Mouse (Mus musculus) intestine, embryonic 14.5 days (tissue): ENCODE data around the gene Dhrs13. TPM values are rescaled to one million over a fixed set of nuclear protein-coding genes. Genes with fewer than 3 reads are reported as not detected.
A peak's percentile ranks its signal among the peaks of the same experiment; 100 is the strongest.

Experiments used
- ATAC-seq: fragments of 200-750 bp; cut with Nextera tagmentation; replicated peaks from 2 replicates; pipeline ENCODE4 v1.8.0; 2017; ENCODE audit warnings: low read depth, moderate number of reproducible peaks, moderate TSS enrichment, moderate library complexity; ENCODE audit not compliant: low FRiP score, low TSS enrichment
- DNase-seq: peaks from one replicate; pipeline ENCODE4 v3.0.0-alpha.2; 2018; ENCODE audit warnings: low spot score
- H3K27ac ChIP-seq: fragments of 300-500 bp; sonication (generic); 2 replicates; pipeline ENCODE4 v1.5.1; 2014; ENCODE audit warnings: low read depth, mild to moderate bottlenecking, control low read depth
- H3K27me3 ChIP-seq: fragments of 300-500 bp; sonication (generic); replicated peaks from 2 replicates; pipeline ENCODE4 v1.6.1; 2014; ENCODE audit warnings: low read length, control low read depth; ENCODE audit not compliant: control insufficient read depth, insufficient read depth
- H3K36me3 ChIP-seq: fragments of 300-500 bp; sonication (generic); 2 replicates; pipeline ENCODE4 v1.6.1; 2014; ENCODE audit warnings: low read length, control low read depth; ENCODE audit not compliant: control insufficient read depth, insufficient read depth
- H3K4me1 ChIP-seq: fragments of 300-500 bp; sonication (generic); replicated peaks from 2 replicates; pipeline ENCODE4 v1.6.1; 2014; ENCODE audit warnings: low read length, control low read depth, mixed read lengths; ENCODE audit not compliant: control insufficient read depth, insufficient read depth
- H3K4me2 ChIP-seq: fragments of 300-500 bp; sonication (generic); 2 replicates; pipeline ENCODE4 v1.6.1; 2014; ENCODE audit warnings: low read length
- H3K4me3 ChIP-seq: fragments of 300-500 bp; sonication (generic); 2 replicates; pipeline ENCODE4 v1.5.1; 2014; ENCODE audit warnings: low read depth, low read length, control low read depth, mixed read lengths
- H3K9ac ChIP-seq: fragments of 300-500 bp; sonication (generic); 2 replicates; pipeline ENCODE4 v1.6.1; 2014; ENCODE audit warnings: mild to moderate bottlenecking, low read length
- H3K9me3 ChIP-seq: fragments of 300-500 bp; sonication (generic); 2 replicates; pipeline ENCODE4 v1.6.1; 2016; ENCODE audit warnings: low read length, control low read depth; ENCODE audit not compliant: control insufficient read depth
- whole genome bisulfite sequencing: fragments of 180-500 bp; shearing (Covaris S2); extraction: QIAGEN DNeasy Blood & Tissue Kit; methylation state at CpG from one replicate; pipeline ENCODE4 v1.1.7; 2014; 5-methylcytosine and 5-hydroxymethylcytosine counted together
- polyA plus RNA-seq: library from polyadenylated mRNA; unstranded; fragments of >200 nt; fragmentation: Nextera tagmentation; extraction: Ambion mirVana; gene quantifications from 2 replicates; pipeline ENCODE4 v1.2.1, GENCODE M21; 2014

Dhrs13 gene
- polyA plus RNA-seq, 1 experiment from 2014 or later: 24.6 TPM

- H3K9ac ChIP-seq: no peak overlapping the region
- no peak overlapping the region for H3K4me2 ChIP-seq
- no peak for DNase-seq
- 80% methylated on average over 1 of the region's 1 CpGs for WGBS
- no peaks in the 10 kb centered on the region for H3K9me3 ChIP-seq
- peaks cover 38% of the 10 kb centered on the region for H3K36me3 ChIP-seq
- H3K27ac ChIP-seq: no peak overlapping the region
- H3K27me3 ChIP-seq: no peaks in the 10 kb centered on the region
- no peak overlapping the region for H3K4me3 ChIP-seq
- no peaks in the 10 kb centered on the region for H3K4me1 ChIP-seq
- no peak for ATAC-seq
These were observed 36.5 kb upstream of the Dhrs13 start for GRCm38 (mm10) chr11:77995556-77995955.

- no peak overlapping the region for H3K4me2 ChIP-seq
- H3K4me3 ChIP-seq: no peak overlapping the region
- no peaks in the 10 kb centered on the region for H3K4me1 ChIP-seq
- no peak overlapping the region for H3K9ac ChIP-seq
- DNase-seq (no peak), ATAC-seq (no peak)
- H3K36me3 ChIP-seq: peaks cover 69% of the 10 kb centered on the region
- H3K27me3 ChIP-seq: no peaks in the 10 kb centered on the region
- no peaks in the 10 kb centered on the region for H3K9me3 ChIP-seq
- 94% methylated on average over 5 of the region's 5 CpGs for WGBS
- H3K27ac ChIP-seq: no peak overlapping the region
These were observed 25.6 kb upstream of the Dhrs13 start for GRCm38 (mm10) chr11:78006446-78006845.

- 29% methylated on average over 4 of the region's 4 CpGs for WGBS
- no peaks in the 10 kb centered on the region for H3K9me3 ChIP-seq
- no peak overlapping the region for H3K9ac ChIP-seq
- H3K36me3 ChIP-seq: peaks cover 92% of the 10 kb centered on the region
- no peak overlapping the region for H3K4me3 ChIP-seq
- H3K27ac ChIP-seq: no peak overlapping the region
- H3K4me2 ChIP-seq: no peak overlapping the region
- DNase-seq (peak; percentile 90), ATAC-seq (peak; percentile 78)
- no peaks in the 10 kb centered on the region for H3K27me3 ChIP-seq
- H3K4me1 ChIP-seq: no peaks in the 10 kb centered on the region
These were observed 12.4 kb upstream of the Dhrs13 start for GRCm38 (mm10) chr11:78019676-78020075.

- no peak for ATAC-seq
- peak; percentile 63 for DNase-seq
- Histone ChIP-seq H3K27me3 (no peaks in the 10 kb centered on the region), H3K9me3 (no peaks in the 10 kb centered on the region), H3K9ac (no peak overlapping the region), H3K4me3 (no peak overlapping the region), H3K4me1 (no peaks in the 10 kb centered on the region), H3K36me3 (peaks cover 92% of the 10 kb centered on the region), H3K27ac (no peak overlapping the region), H3K4me2 (no peak overlapping the region)
- 84% methylated on average over 8 of the region's 8 CpGs for WGBS
These were observed 8.5 kb upstream of the Dhrs13 start for GRCm38 (mm10) chr11:78023607-78024006.

- 89% methylated on average over 8 of the region's 8 CpGs for WGBS
- H3K36me3 ChIP-seq: peaks cover 63% of the 10 kb centered on the region
These were observed 2.8 kb upstream of the Dhrs13 start for GRCm38 (mm10) chr11:78029240-78029639.

GRCm38 (mm10) chr11:78030600-78030999 is 1.5 kb upstream of the Dhrs13 start:
- Histone ChIP-seq H3K36me3 (peaks cover 54% of the 10 kb centered on the region), H3K27ac (no peak overlapping the region)

More at GRCm38 (mm10) chr11:78029240-78029639, 2.8 kb upstream of the Dhrs13 start:
- Histone ChIP-seq H3K9ac (no peak overlapping the region), H3K9me3 (no peaks in the 10 kb centered on the region), H3K27me3 (no peaks in the 10 kb centered on the region), H3K4me2 (no peak overlapping the region), H3K27ac (no peak overlapping the region), H3K4me1 (peaks cover 15% of the 10 kb centered on the region), H3K4me3 (no peak overlapping the region)
- no peak for ATAC-seq
- DNase-seq: no peak

GRCm38 (mm10) chr11:78031389-78031788 is 691 bp upstream of the Dhrs13 start:
- Histone ChIP-seq H3K9ac (peak overlapping the region; percentile 63; the same call in 1 of the 2 replicates), H3K27ac (no peak overlapping the region), H3K4me1 (peaks cover 15% of the 10 kb centered on the region), H3K4me2 (peak overlapping the region; percentile 64), H3K9me3 (no peaks in the 10 kb centered on the region), H3K27me3 (no peaks in the 10 kb centered on the region), H3K4me3 (peak overlapping the region; percentile 66), H3K36me3 (peaks cover 46% of the 10 kb centered on the region)
- DNase-seq: no peak
- no peak for ATAC-seq
- 39% methylated on average over 6 of the region's 6 CpGs for WGBS

More at GRCm38 (mm10) chr11:78030600-78030999, 1.5 kb upstream of the Dhrs13 start:
- H3K9me3 ChIP-seq: no peaks in the 10 kb centered on the region
- no peak for ATAC-seq
- H3K4me1 ChIP-seq: peaks cover 15% of the 10 kb centered on the region
- H3K4me3 ChIP-seq: no peak overlapping the region
- WGBS: 66% methylated on average over 2 of the region's 2 CpGs
- H3K27me3 ChIP-seq: no peaks in the 10 kb centered on the region
- no peak for DNase-seq
- no peak overlapping the region for H3K9ac ChIP-seq
- no peak overlapping the region for H3K4me2 ChIP-seq

GRCm38 (mm10) chr11:78032809-78033195 is 722 bp downstream of the Dhrs13 start:
- ATAC-seq: no peak
- WGBS: 8% methylated on average over 5 of the region's 5 CpGs

GRCm38 (mm10) chr11:78033931-78034617 is 2.0 kb downstream of the Dhrs13 start:
- H3K27ac ChIP-seq: no peak overlapping the region
- no peaks in the 10 kb centered on the region for H3K9me3 ChIP-seq
- peaks cover 20% of the 10 kb centered on the region for H3K4me1 ChIP-seq
- H3K36me3 ChIP-seq: peaks cover 19% of the 10 kb centered on the region
- ATAC-seq: no peak
- H3K4me2 ChIP-seq: no peak overlapping the region
- H3K9ac ChIP-seq: no peak overlapping the region
- no peak overlapping the region for H3K4me3 ChIP-seq
- no peak for DNase-seq
- WGBS: 94% methylated on average over 23 of the region's 23 CpGs
- no peaks in the 10 kb centered on the region for H3K27me3 ChIP-seq

More at GRCm38 (mm10) chr11:78032809-78033195, 722 bp downstream of the Dhrs13 start:
- H3K27ac ChIP-seq: peak overlapping the region; percentile 80
- H3K4me1 ChIP-seq: peaks cover 17% of the 10 kb centered on the region
- H3K27me3 ChIP-seq: no peaks in the 10 kb centered on the region
- peak overlapping the region; percentile 64 for H3K4me2 ChIP-seq
- no peaks in the 10 kb centered on the region for H3K9me3 ChIP-seq
- peaks cover 32% of the 10 kb centered on the region for H3K36me3 ChIP-seq
- peak overlapping the region; percentile 66 for H3K4me3 ChIP-seq
- DNase-seq: no peak
- H3K9ac ChIP-seq: peak overlapping the region; percentile 63
